Mouse (Mus musculus) adrenal gland (tissue): ENCODE measurements at regions not wholly inside any gene's neighbourhood (a gene's known extent, or its start where the extent isn't known, plus 50 kb on each side); places are given as distances from the start of the nearest gene placed in this dataset.

ENCODE experiments used
- intact Hi-C: fragments of 180-260 bp; cut with DNase I; formaldehyde crosslinking; loops from one replicate; pipeline ENCODE4 v1.15.1; 2025

DNA sequence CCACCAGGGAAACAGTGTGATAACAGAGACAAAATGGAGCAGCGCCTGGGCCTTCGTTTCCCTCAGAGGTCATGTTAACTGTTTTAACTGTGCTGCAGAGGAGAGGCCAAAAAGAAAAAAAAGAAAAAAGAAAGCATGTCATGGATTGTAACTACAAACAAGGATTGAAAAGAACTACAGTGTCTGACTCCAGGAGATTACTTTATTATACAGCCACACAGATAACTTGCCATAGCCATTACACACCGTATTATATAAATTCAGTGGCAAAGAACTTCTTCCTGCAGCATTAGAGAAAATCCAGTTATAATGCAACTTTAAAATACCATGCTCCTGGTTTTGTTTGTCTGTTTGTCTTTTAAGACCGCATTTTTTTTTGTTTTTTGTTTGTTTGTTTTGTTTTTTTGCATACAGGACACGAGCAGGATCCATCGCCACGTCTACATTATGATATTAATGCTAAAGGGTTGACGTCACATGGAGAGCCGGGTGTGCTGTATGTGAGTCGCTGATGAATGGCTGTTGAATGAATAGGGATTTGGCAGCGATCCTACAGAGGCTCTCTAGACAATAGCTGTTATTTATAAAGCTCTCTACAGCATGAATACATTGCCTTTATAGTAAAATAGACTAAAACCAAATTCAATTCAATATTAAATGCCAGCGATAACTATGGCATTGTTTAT, 126.4 kb upstream of the Ift57 start:
- intact Hi-C loops = no loop called here

DNA sequence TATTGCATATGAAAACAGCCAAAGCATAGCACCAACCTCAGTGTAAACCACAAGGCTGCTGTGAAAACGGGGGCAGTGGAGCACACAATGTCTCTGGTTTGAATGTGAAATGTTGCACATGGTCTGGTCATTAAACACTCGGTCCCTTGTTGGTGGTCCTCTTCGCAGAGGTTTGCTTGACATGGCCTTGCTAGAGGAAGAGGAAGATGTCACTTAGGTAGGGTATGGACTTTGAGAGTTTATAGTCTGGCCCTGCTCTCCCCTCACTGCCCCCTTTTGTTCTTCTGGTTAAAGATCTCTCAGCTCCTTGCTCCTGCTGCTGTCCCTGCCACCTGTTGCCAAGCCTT, 125.9 kb upstream of the Ift57 start:
- intact Hi-C loops = no loop called here

DNA sequence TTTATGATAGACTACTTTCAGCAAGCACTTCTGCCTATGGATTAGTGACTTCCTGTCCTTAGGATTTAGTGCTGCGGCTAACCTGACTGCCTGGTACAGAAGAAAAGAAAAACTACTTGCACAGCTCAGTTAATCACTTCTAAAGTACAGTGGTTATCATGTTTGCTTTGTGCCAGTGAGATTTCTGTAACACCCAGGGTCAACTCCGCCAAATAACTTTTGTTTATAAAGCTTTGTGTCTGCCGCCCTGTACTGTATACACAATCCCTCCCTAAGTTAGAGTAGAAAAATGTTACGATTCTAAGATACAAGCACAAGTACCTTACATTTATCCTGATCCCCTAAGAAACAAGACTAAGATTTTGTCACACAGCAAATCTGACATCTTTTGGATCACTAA, 120.1 kb upstream of the Ift57 start:
- intact Hi-C loops = no loop called here

DNA sequence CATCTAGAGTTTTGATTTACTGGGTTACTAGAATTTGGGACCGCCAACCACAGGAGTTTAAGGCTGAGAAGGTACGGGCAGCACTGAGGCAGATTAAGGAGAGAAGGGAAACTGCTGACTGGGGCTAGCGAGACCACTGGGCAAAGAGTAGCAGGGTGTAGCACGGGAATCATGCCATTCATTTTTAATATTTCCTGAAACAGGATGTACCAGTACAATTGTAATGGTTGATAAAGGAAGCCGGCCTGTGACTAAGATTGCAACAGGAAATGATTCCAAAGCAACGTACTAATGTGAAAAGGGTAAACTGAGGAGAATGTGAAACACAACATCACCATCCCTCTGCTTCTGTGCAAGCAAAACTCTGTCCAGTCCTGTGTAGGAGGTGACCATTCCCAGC, 118.3 kb upstream of the Ift57 start:
- intact Hi-C loops = no loop called here

DNA sequence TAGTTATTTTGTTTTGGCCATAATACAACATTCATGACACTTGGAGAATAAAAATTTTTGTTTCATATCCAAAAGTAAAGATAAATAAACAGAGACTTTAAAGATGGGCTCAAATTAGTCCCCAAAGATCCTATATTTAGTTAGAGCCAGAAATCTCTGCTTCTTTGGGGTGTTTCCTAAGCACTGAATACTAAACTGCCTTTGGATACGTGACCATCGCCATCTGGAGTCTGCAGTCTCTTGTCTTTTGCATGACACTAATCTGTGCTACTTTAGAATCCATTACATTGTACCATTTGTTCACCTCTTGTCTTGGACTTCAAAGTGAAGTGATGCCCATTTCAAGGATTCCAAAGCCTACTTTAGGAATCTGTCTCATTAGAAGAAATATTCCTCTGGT, 92.5 kb upstream of the Ift57 start:
- intact Hi-C loops = no loop called here

DNA sequence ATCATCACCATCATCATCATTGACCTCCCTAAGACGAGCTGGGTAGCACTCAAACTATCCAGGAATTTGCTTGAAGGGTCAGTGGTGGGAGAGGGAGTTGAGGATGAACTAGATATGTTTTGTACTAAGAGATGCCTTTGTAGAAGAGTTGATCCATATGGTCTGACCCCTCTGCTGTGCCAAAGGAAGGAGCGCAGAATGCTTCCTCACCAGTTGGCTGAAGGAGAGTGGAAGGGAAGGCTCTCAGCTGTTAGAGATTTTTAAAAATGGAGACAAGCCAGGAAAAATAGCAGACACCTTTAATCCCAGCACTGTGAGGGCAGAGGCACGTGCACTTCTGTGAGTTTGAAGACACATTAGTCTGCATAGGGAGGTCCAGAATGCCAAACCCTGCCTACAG, 84.2 kb upstream of the Ift57 start:
- intact Hi-C loops = no loop called here

DNA sequence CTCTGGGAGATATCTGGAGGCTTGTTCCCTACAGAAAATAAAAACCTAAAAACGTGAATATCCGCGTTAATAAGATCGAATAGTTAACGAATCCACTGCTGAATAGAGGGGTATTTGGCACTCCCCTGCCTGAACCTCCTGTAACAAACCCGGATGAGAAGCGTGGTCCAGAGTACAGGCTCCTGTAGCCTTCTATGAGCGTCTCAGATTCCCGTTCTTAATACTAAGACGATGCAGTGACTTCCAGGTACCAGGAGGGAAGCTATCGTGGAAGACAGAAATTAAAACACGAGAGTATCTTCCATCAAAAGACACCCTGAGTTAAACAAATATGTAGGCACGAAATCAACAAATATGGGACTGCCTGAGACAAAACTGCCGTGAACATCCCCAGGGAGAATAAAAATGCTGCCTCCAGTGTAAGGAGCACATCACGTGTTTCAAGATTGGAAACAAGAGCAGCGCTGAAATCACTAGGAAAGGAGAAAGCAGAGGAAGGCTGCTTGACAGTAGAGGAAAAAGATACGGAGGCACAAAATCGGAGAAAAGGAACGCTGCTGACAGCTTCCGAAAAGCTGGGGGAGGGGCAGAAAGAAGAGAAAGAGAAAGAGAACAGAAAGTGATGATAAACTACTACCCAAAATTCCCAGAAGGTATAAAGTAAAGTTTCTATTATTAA, 83.6 kb upstream of the Ift57 start:
- intact Hi-C loops = no loop called here

DNA sequence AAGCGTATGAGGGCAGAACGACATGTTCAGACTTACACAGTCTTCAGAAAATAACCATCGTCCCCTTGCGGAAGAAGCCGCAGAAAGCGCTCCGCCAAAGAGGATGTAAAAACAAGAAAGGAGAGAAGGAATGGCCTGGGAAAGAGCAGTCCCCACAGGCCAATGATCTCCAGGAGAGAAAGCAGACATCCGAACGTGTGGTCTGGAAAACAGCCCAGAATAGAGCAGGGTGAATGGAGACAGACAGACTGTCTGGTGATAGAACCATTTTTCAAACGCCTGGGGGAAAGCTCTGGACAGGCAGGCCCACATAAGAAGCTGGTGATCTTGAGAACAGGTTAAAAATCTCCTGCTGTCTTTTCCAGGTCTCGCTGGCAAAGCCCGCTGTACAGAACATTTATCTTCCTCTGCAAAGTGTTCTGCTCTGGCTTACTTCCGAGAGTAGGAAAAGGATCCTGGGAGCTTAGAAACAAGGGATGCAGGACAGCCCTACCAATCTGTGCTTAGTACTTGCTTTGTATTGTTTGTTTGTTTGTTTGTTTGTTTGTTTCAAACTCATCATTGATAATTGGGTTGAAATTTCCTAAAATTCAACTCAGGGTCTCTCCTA, 82.7 kb upstream of the Ift57 start:
- intact Hi-C loops = no loop called here

DNA sequence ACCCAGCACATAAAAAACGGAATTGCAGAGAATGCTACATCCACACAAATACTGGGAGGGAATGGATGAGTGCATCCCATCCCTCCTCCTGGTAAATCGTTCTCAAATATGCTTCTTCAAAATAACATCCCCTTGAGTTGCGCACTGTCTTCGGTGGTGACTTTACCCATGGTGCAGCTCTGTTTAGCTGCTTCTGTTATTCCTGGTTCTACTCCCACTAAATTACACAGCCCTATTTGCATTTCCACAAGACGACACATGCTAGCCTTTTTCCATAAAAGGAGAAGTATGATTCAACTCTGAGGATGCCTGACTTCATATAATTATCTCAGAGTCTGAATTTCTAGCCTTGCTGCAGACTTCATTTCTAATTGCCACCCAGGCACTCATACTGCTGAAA, 65.5 kb upstream of the Ift57 start:
- intact Hi-C loops = no loop called here

DNA sequence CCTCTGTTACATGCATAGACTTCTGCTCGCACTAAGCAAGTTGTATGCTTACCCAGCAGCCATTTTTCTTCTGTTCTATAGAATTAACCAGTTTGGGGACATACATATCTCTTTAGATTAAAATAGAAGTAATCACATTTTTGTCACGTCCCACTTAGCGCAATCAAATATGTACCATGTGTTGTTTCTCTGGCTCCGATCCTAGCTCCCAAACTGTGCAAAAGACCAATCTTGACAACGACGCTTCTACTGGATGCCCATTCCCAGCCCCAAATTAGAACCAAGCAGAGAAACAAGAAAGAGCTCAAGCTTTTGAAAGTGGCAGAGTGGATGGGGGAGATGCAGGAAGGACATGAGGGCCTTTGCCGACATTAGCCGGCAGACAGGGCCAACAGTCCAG, 63.5 kb upstream of the Ift57 start:
- intact Hi-C loops = no loop called here

DNA sequence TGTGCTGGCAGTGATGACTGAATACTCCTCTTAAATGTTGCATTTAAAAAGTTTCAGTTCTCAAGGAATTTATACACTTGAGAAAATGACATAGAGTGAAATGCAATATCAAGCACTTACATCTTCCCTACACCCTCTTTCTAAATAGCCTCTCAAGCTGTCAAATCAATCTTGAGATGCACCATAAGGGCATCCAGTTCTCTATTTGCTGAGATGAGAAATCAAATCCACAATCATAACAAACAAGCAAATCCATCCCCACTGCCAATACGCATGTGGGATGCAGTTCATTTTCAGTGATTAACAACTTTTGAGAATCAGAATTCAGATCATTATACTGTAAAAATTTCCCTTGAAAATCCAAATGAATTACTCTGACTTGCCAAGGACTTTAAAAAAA, 62.6 kb upstream of the Ift57 start:
- intact Hi-C loops = no loop called here

DNA sequence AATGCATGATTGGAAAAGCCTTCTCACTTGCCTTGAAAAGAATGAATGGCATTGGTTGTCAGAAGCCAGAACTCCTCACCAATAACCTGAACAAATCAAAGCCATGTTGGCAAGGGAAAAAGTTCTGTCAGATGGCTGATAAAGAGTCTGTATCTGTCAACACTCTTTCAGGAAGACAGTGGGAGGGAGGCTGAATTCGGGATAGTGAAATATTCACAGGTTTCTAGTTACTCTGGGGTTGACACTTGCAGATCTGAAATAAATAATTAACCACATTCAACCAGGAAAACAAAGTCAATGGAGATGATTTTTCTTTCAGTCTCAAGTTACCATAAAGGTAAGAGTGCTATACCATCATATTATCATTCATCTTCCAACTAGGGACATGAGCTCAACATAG, 56.3 kb upstream of the Ift57 start:
- intact Hi-C loops = no loop called here

DNA sequence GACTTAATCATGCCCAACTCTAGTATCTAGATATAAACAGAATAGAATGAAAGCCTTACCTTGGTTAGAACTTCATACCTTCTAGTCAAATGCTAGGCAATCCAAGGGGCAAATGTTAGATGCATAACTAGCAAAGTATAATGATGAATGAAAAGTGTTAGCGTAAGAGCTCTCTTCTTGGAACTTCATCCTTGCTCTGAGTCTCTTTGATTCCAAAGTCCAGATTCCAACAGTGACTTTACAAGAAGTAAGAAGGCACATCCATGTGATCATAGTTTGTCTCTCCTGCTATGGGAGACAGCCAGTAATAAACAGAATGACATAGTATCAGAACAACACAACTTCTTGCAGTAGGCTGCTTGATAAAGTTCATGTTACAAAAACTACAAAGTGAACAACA, 54.6 kb upstream of the Ift57 start:
- intact Hi-C loops = no loop called here

DNA sequence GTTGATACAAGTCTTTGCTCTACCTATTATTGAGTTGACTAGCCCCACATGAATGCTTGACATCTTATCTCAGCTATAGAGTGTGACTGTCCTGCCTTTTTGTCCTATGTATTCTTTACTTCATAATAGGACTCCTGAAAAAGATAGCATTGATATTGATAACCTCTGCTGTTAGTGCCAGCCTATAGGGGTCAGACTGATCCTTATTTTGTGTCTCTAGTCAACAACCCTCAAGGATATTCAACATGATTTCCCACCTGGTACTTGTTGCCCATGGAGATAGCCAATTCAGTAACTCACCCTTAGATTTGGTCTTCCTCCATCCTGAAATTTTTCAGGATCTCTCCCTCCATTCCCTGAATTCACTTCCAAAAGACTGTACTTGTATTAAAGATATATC, 52.6 kb upstream of the Ift57 start:
- intact Hi-C loops = no loop called here
